Mouse (Mus musculus) erythroid progenitor cell, adult 5-6 weeks (primary cell): ENCODE data around the gene Rufy3. TPM values are rescaled to one million over a fixed set of nuclear protein-coding genes. Genes with fewer than 3 reads are reported as not detected.

ENCODE experiments used
- ATAC-seq: replicated peaks from 2 replicates; pipeline ENCODE4 v1.8.0; 2016; ENCODE audit warnings: moderate number of reproducible peaks, mild to moderate bottlenecking, moderate TSS enrichment, inconsistent platforms; ENCODE audit not compliant: poor library complexity, low FRiP score, severe bottlenecking
- total RNA-seq, 2 experiments: library from RNA; stranded (forward) in 1 of 2; stranded (reverse) in 1 of 2; fragments of 150-400 nt in 1 of 2; fragments of 186-747, 209-891 nt in 1 of 2; gene quantifications; 2 replicates each; pipeline versions ENCODE4 v1.2.3 to v1.2.4; 2015 to 2017; ENCODE audit warnings: low replicate concordance in 2 of 2

The Rufy3 gene
- total RNA-seq, 2 experiments from 2014 or later = 0.42 to 9.3 TPM

GRCm38 (mm10) chr5:88604641-88605358 lies 40.0 kb downstream of the Rufy3 start:
- no peak for ATAC-seq

GRCm38 (mm10) chr5:88614129-88614528 lies 49.3 kb downstream of the Rufy3 start:
- ATAC-seq = no peak

DNA sequence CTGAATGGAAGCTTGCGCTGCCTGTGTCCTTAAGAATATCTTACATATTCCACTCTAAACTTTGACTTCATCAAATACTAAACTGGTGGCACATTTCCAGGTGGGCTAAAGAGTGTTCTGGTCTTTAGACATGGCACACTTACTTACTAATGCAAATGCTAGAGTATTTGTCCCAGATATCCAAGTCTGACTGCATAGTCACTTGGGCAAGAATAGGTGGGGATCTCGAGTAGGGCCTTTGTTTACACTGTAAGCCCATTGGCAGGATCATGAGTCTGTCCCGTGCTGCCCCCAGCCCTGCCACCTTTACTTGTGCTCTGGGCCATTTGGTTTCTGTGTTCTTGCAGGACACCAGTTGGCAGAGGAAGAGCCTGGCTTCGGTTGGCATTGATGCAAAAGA lies 52.1 kb downstream of the Rufy3 start:
- ATAC-seq = no peak

- peak; percentile 98 for ATAC-seq
These were observed 62.7 kb downstream of the Rufy3 start for GRCm38 (mm10) chr5:88627545-88627944.

DNA sequence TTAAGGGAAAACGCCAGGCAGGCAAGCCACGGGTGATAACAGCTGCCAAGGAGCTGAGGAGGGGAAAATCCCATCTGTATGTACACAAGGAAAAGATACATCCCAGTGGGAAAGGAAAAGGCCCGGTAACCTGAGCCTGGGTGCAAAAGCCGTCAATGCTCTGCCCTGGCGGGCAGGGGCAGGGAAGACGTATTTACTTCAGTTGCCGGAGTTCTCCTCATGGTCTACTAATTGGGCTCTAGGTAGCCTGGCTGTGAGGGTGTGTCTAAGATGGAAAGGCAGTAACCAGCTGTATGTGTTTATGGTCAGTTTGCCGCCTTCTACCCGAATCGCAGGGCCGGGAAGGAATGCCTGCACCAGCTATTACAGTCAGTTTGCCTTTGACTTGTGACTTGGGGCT lies 64.3 kb downstream of the Rufy3 start:
- no peak for ATAC-seq

- no peak for ATAC-seq
These were observed 65.1 kb downstream of the Rufy3 start for GRCm38 (mm10) chr5:88629987-88630386.

DNA sequence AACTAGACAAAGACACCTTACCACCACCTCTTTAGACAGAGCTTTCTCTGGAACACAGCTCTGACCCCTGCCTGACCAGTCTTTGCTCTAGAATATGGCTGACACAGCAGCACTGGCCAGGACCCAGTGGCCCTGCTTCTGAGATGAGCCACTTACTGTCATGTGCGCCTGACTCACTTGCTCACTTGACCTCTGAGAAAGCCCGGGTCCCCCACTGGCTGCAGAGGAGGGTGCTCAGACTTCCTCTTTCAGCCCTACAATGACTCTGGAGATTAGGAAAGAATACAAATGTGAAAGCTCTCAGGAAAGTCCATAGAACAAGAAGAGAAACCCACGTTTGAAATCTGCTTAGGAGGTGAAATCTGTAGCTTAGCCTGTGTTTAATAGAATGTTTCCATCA lies 66.0 kb downstream of the Rufy3 start:
- ATAC-seq = no peak

GRCm38 (mm10) chr5:88631545-88631944 lies 66.7 kb downstream of the Rufy3 start:
- ATAC-seq = no peak

DNA sequence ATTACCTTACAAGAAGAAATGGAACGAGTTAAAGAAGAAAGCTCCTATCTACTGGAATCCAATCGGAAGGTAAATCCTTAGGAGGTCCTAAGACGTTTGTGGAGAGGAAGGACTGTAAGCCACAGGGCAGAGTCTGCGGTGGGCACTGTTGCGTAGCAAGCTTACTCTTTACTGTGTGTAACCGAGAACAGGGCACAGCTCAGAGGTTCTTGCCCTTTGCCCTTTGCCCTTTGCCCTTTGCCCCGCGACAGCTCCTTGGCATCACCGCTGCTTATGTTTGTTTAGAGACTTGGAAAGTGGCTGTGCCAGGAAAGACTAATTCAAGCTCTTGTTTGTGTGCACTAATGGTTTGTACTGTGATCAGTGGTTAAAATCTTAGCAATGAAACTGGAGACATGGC lies 67.6 kb downstream of the Rufy3 start:
- ATAC-seq = no peak

DNA sequence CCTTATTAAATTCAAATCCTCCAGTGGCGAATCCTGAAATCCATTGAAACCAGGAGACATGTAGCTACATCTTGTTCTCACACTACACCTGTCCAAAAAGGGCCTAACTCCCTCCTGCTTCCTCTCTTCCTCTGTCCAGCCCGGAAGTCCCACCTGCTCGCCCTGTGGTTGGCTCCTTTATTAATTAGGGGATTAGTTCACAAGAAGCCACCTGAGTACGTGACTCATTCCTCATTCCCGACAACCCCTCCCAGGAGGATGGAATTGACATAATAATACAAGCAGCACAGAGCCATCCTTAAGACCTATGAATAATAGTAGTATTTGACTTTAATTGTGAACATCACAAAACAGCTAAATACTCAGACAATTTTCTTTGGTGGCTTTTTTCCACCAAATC lies 69.2 kb downstream of the Rufy3 start:
- no peak for ATAC-seq

GRCm38 (mm10) chr5:88642786-88643185 lies 77.9 kb downstream of the Rufy3 start:
- no peak for ATAC-seq

- no peak for ATAC-seq
These were observed 78.7 kb downstream of the Rufy3 start for GRCm38 (mm10) chr5:88643491-88643890.

GRCm38 (mm10) chr5:88644901-88645300 lies 80.1 kb downstream of the Rufy3 start:
- ATAC-seq = no peak

- ATAC-seq = no peak
These were observed 80.6 kb downstream of the Rufy3 start for GRCm38 (mm10) chr5:88645405-88645804.

GRCm38 (mm10) chr5:88649250-88650173 lies 84.7 kb downstream of the Rufy3 start:
- ATAC-seq = 0 out of 2 replicates have a peak, but pooled peaks have one; percentile 38

DNA sequence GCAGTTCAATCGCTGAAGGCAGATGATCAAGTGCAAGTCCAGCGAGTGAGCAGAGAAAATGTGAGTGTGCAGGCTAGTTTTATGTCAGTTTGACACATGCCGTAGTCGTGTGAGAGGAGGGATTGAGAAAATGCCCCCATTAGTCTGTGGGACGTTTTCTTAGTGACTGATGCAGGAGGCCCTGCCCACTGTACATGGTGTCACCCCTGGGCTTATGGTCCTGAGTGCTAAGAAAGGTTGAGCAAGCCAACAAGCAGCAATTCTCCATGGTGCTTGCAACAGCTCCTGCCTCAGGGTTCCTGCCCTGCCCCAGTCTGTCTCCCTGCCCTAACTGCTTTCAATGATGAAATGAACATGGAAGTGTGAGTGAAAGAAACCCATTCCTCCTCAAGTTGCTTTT lies 87.7 kb downstream of the Rufy3 start:
- ATAC-seq = no peak

- ATAC-seq = no peak
These were observed 93.0 kb downstream of the Rufy3 start for GRCm38 (mm10) chr5:88657868-88658267.

- peak; percentile 30; the same call in 1 of the 2 replicates for ATAC-seq
These were observed 98.3 kb downstream of the Rufy3 start for GRCm38 (mm10) chr5:88663151-88663550.

DNA sequence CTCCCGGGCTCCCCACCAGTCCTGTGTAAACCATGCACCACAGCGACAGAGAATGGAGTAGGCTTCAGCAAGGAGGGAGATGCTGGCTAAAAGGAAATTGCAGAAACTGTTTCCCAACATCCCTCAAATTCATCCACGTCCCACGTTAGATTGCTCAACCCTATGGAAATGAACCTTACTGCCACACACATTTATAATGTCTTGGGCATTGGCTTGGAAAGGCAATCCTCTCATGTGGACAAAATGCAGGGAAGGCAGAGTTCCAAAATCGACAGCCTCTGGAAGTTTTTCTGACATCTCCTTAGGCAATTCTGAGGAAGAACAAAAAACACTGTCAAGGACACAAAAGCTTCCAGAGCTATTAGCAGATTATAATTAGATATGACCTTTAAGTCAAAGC lies 99.0 kb downstream of the Rufy3 start:
- no peak for ATAC-seq

- ATAC-seq = peak; percentile 51
These were observed 110.0 kb downstream of the Rufy3 start for GRCm38 (mm10) chr5:88674703-88675442.
